Mouse (Mus musculus) liver, embryonic 13.5 days (tissue): ENCODE results near the gene Mycbp2. TPM values are rescaled to one million over a fixed set of nuclear protein-coding genes. Genes with fewer than 3 reads are reported as not detected.

Source experiments
- ATAC-seq: fragments of 200-750 bp; cut with Nextera tagmentation; 2 replicates; pipeline ENCODE4 v1.8.0; 2017; ENCODE audit warnings: low read depth, mild to moderate bottlenecking, moderate number of reproducible peaks, moderate library complexity
- DNase-seq: peaks from one replicate; pipeline ENCODE4 v3.0.0; 2022
- H3K27ac ChIP-seq: fragments of 300-500 bp; sonication (generic); 2 replicates; pipeline ENCODE4 v1.5.1; 2015; ENCODE audit warnings: moderate library complexity, mild to moderate bottlenecking, inconsistent platforms
- H3K27me3 ChIP-seq: fragments of 300-500 bp; sonication (generic); 2 replicates; pipeline ENCODE4 v1.6.1; 2015; ENCODE audit warnings: mild to moderate bottlenecking, inconsistent platforms
- H3K36me3 ChIP-seq: fragments of 300-500 bp; sonication (generic); 2 replicates; pipeline ENCODE4 v1.6.1; 2015; ENCODE audit warnings: mild to moderate bottlenecking, inconsistent platforms
- H3K4me1 ChIP-seq: fragments of 300-500 bp; sonication (generic); replicated peaks from 2 replicates; pipeline ENCODE4 v1.6.1; 2015; ENCODE audit warnings: inconsistent platforms
- H3K4me2 ChIP-seq: fragments of 300-500 bp; sonication (generic); 2 replicates; pipeline ENCODE4 v1.6.1; 2015; ENCODE audit warnings: inconsistent platforms, mild to moderate bottlenecking, moderate library complexity
- H3K4me3 ChIP-seq: fragments of 300-500 bp; sonication (generic); replicated peaks from 2 replicates; pipeline ENCODE4 v1.5.1; 2015; ENCODE audit warnings: mild to moderate bottlenecking, inconsistent platforms
- H3K9ac ChIP-seq: fragments of 300-500 bp; sonication (generic); 2 replicates; pipeline ENCODE4 v1.6.1; 2015; ENCODE audit warnings: mild to moderate bottlenecking, inconsistent platforms
- H3K9me3 ChIP-seq: fragments of 300-500 bp; sonication (generic); replicated peaks from 2 replicates; pipeline ENCODE4 v1.6.1; 2016; ENCODE audit warnings: inconsistent platforms
- WGBS: fragments of 180-500 bp; shearing (Covaris S2); methylation state at CpG from one replicate; pipeline ENCODE4 v1.1.7; 2015; ENCODE audit not compliant: insufficient replicate concordance; 5-methylcytosine and 5-hydroxymethylcytosine counted together
- polyA plus RNA-seq: library from polyadenylated mRNA; unstranded; fragments of >200 nt; fragmentation: Nextera tagmentation; extraction: Ambion mirVana; gene quantifications from 2 replicates; pipeline ENCODE4 v1.2.1, GENCODE M21; 2015

Mycbp2 gene
- polyA plus RNA-seq, result 7.0 and 7.3 TPM in 2 replicates

DNA sequence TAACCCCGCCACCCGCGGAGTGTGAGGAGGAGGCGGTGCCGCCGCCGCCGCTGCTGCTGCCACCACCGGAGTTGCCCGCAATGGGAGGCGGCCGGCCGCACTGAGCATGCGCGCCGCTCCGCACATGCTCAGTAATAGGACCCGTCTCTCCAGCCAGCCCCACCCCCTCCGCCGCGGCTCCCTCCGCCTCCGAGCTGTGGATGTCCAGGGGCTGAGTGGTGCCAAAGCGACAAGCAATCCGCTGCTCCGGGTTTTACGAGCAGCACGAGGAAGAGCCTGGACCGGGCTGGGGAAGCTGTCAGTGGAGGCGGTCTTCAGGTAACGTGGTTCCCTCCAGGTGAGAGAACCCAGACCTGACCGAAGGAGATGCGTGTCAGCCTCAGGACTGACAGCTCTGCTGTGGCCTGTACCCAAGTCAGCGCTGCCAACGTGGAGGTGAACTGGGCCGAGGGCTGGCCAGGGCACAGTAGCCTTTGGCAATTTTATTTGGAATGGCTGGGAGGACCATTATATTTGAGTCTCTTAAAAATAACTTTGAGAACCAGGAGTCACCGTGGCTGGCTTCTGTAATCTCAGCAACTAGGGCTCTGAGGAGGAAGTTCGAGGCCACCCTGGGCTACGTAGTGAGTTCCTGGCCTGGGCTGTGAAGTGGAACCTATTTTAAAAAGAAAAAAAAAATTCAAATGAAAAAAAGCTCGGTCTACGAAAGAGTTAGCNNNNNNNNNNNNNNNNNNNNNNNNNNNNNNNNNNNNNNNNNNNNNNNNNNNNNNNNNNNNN, at the start of gene Mycbp2:
Gene Mycbp2, minus strand, starts transcription at position 86 of the 777 bp plus-strand sequence.
- ATAC-seq (peak; percentile 94), DNase-seq (peak; percentile 96)
- Histone ChIP-seq H3K4me1 (peaks cover 69% of the 10 kb centered on the region), H3K9ac (peak within 1 kb of the TSS; percentile 83), H3K27me3 (no peaks in the 10 kb centered on the region), H3K9me3 (no peaks in the 10 kb centered on the region), H3K27ac (peak within 1 kb of the TSS; percentile 93), H3K36me3 (no peaks in the 10 kb centered on the region), H3K4me2 (peak within 1 kb of the TSS; percentile 83), H3K4me3 (peak within 1 kb of the TSS; percentile 77)
- 1% methylated on average over 40 of the region's 41 CpGs for WGBS

DNA sequence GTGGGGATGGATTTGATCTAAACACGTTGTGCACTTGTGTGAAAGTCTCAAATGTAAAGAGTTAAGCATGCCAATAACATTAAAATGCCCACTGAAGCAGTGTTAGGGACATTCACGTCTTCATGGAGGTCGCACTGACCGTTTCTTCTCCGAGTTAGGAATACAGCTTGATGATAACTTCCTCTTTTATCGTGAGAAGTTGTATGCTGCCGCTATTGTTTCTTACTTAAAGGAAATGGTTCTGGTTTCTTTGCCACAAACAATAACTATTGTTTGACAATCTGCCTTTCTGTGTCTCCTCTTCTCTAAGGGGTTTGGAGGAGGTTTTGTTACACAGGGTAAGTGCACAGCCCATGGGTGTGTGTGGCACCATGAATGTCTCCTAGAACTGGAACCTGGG, 45.8 kb upstream of the Mycbp2 start:
- H3K4me3 ChIP-seq, result no peak overlapping the region

DNA sequence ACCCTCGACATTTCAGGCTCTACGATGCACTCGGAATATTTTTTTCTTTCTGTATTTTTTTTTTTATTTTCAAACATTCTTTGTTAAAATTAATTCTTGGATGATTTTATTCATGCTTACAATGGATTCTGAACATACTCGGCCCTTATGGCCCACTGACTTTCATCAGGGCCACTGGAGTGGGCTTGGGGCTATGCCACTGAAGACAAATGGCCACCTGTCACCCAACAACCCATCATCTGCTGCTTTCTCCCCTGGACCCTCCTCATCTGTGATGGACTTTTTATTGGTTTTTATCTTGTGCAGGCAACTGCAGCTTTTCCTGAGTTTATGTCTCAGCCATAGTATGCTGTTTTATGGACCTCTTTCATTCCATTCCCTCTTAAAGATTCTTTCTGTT, 40.8 kb upstream of the Mycbp2 start:
- DNase-seq, result no peak
- Histone ChIP-seq H3K27me3 (no peaks in the 10 kb centered on the region), H3K9me3 (no peaks in the 10 kb centered on the region), H3K36me3 (no peaks in the 10 kb centered on the region), H3K4me2 (no peak overlapping the region), H3K9ac (no peak overlapping the region), H3K27ac (no peak overlapping the region), H3K4me1 (no peaks in the 10 kb centered on the region), H3K4me3 (no peak overlapping the region)
- 65% methylated on average over 4 of the region's 4 CpGs for WGBS
- no peak for ATAC-seq

More for the DNA sequence above, 45.8 kb upstream of the Mycbp2 start:
- H3K27me3 ChIP-seq, result no peaks in the 10 kb centered on the region
- no peak overlapping the region for H3K27ac ChIP-seq
- ATAC-seq (no peak), DNase-seq (no peak)
- H3K36me3 ChIP-seq, result no peaks in the 10 kb centered on the region
- WGBS, result 17% methylated on average over 7 of the region's 7 CpGs
- H3K9ac ChIP-seq, result no peak overlapping the region
- H3K9me3 ChIP-seq, result no peaks in the 10 kb centered on the region
- H3K4me1 ChIP-seq, result no peaks in the 10 kb centered on the region
- no peak overlapping the region for H3K4me2 ChIP-seq

DNA sequence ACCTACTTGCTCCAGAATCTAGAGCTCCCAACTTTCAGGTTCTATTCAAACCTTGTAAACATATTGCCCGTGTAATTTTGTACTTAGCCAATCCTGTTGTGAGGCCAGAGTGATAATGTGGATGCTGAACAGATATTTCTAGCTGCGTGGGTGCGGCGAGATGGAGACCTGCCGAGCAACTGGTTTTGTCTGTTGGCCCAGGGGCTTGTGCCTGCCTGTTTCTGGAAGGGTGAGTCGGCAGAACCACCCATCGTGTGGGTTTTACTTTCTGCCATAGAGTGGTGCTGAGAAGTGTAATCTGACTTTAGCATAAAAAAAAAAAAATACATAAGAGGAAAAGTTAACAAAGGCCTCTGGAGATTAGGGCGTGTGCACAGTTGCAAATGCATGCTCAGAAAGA, 40.3 kb upstream of the Mycbp2 start:
- H3K27ac ChIP-seq, result no peak overlapping the region
- no peaks in the 10 kb centered on the region for H3K9me3 ChIP-seq
- no peaks in the 10 kb centered on the region for H3K36me3 ChIP-seq
- H3K4me1 ChIP-seq, result no peaks in the 10 kb centered on the region
- no peak overlapping the region for H3K4me2 ChIP-seq
- H3K27me3 ChIP-seq, result no peaks in the 10 kb centered on the region
- ATAC-seq, result no peak
- no peak overlapping the region for H3K9ac ChIP-seq
- H3K4me3 ChIP-seq, result no peak overlapping the region
- no peak for DNase-seq
- 56% methylated on average over 8 of the region's 8 CpGs for WGBS

DNA sequence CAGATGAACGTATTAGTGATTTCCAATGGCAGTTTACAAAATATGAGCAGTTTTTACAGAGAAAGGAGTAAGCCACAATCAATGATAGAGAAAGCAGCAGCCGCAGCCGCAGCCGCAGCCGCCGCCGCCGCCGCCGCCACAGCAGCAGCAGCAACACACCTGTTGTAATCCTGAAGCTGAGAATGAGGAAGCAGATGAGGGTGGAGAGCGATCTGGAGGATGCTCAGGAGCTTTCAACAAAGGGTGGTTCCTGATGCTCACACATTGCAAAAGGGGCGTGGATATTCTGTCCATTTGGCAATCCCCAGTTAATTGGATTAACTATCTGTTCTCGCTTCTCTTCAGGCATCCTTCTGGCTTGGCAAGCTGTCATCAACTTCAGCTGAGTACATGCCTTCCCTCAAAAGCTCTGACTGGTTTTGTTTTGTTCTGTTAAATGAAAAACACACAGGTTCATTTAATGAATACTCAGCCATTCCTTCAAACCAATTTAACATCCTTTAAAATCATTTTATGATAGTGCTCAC, 38.5 kb upstream of the Mycbp2 start:
- Histone ChIP-seq H3K4me2 (no peak overlapping the region), H3K9me3 (no peaks in the 10 kb centered on the region), H3K4me3 (no peak overlapping the region), H3K27ac (no peak overlapping the region), H3K9ac (no peak overlapping the region), H3K4me1 (no peaks in the 10 kb centered on the region), H3K27me3 (no peaks in the 10 kb centered on the region), H3K36me3 (no peaks in the 10 kb centered on the region)
- no peak for DNase-seq
- 51% methylated on average over 13 of the region's 13 CpGs for WGBS
- ATAC-seq, result no peak

DNA sequence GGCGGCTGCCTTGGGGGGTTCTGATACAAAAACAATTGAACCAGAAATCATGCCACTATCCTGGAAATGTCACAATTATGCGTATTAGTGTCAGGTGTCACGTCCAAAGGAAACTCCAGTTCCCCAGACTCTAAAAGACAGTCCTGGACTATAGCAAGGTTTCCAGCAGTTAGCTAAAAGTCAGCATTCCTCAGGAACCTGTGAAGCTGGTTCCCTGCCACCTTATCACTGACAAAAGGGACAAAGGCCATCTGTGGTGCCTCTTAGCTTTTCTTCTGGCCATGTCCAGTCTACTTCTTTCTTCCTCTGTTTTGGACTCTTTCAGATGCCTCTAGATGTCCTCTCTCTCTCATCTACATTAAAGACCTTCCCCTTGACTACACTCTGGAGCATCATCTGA, 32.1 kb upstream of the Mycbp2 start:
- DNase-seq, result no peak
- 69% methylated on average over 3 of the region's 3 CpGs for WGBS
- Histone ChIP-seq H3K4me2 (no peak overlapping the region), H3K27ac (no peak overlapping the region), H3K4me1 (no peaks in the 10 kb centered on the region), H3K9me3 (no peaks in the 10 kb centered on the region), H3K27me3 (no peaks in the 10 kb centered on the region), H3K9ac (no peak overlapping the region), H3K4me3 (no peak overlapping the region), H3K36me3 (no peaks in the 10 kb centered on the region)
- no peak for ATAC-seq

DNA sequence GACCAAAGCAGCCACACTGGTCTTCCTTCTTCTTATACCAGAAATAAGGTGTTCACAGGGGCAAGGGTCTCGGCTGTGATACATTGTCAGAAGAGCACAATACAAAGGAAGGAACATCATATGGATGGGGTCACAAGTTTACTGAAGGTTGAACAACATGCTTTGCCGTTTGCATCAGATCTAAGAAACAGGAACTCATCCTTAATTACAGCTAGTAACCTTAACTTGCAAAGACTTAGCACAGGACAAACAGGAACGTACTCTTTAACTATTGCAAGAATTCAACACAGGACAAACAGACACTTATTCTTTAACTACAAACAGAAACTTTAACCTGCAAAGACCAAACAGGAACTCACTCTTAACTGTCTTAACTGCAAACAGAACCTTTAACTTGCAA, 30.2 kb upstream of the Mycbp2 start:
- ATAC-seq (no peak), DNase-seq (no peak)
- H3K27ac ChIP-seq, result no peak overlapping the region
- H3K9me3 ChIP-seq, result no peaks in the 10 kb centered on the region
- no peak overlapping the region for H3K4me2 ChIP-seq
- H3K4me3 ChIP-seq, result no peak overlapping the region
- WGBS, result 50% methylated on average over 3 of the region's 3 CpGs
- no peak overlapping the region for H3K9ac ChIP-seq
- H3K36me3 ChIP-seq, result no peaks in the 10 kb centered on the region
- no peaks in the 10 kb centered on the region for H3K4me1 ChIP-seq
- no peaks in the 10 kb centered on the region for H3K27me3 ChIP-seq

DNA sequence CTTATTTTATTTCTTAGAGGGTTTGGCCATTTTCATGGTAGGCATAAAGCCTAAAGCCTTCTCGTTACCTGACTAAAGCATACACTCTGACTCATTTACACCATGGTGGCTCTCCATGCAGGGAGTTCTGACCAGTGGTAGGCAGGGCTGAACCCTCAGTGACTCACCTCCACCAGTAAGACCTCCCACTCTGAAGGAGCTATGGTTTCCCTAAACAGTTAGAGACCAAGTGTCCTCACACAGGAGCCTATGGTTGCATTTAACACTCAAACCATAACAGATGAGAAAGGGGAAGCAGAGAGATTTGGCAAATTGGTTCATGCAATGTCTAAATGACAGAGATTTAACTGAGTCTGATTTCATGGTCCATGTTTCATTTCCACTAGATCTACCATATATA, 28.9 kb upstream of the Mycbp2 start:
- H3K4me1 ChIP-seq, result no peaks in the 10 kb centered on the region
- H3K27ac ChIP-seq, result no peak overlapping the region
- H3K36me3 ChIP-seq, result no peaks in the 10 kb centered on the region
- no peak overlapping the region for H3K4me3 ChIP-seq
- H3K9ac ChIP-seq, result no peak overlapping the region
- WGBS, result 83% methylated on average over 1 of the region's 1 CpGs
- ATAC-seq (no peak), DNase-seq (no peak)
- no peaks in the 10 kb centered on the region for H3K9me3 ChIP-seq
- no peak overlapping the region for H3K4me2 ChIP-seq
- H3K27me3 ChIP-seq, result no peaks in the 10 kb centered on the region

DNA sequence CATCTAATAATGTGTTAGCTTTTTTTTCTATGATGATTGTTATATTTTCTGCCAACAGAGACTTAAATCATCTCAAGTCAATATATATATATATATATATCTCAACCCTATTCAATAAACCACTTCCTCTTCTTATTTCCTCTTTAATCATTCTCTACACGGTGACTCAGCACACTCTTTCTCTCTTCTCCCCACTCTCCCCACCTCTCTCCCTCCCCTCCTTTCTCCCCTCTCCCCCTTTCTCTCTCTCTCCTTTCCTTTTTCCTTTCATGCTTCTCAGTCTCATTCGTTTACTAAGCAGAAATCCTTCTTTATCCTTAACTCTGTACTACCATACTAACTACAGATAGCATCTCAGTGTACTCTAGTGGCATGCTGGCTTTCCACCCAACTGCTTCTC, 16.6 kb upstream of the Mycbp2 start:
- Histone ChIP-seq H3K36me3 (no peaks in the 10 kb centered on the region), H3K4me3 (no peak overlapping the region), H3K27me3 (no peaks in the 10 kb centered on the region), H3K4me2 (no peak overlapping the region), H3K9me3 (no peaks in the 10 kb centered on the region), H3K4me1 (no peaks in the 10 kb centered on the region), H3K9ac (no peak overlapping the region), H3K27ac (no peak overlapping the region)
- DNase-seq (no peak), ATAC-seq (no peak)
- 13% methylated on average over 2 of the region's 2 CpGs for WGBS

DNA sequence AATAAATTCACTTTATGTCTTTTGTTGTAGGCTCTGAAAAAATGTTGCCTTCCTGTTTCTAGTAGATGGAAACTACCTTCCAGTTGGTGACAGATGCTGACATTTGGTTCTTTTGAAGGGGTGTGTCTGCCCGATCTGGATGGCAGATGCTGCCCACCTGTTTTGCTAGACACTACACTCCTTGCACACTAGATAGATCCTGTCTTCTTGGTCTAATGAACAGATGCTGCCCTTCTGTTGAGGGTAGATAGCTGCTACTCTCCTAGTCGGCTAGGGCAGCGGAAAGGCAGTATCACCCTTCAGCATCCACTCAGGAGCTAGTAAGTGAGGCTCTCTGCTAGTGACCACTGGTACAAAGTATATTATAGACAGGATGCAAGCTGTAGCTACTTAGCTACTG, 9.5 kb upstream of the Mycbp2 start:
- Histone ChIP-seq H3K27me3 (no peaks in the 10 kb centered on the region), H3K27ac (no peak overlapping the region), H3K4me2 (no peak overlapping the region), H3K36me3 (no peaks in the 10 kb centered on the region), H3K9me3 (no peaks in the 10 kb centered on the region), H3K4me3 (no peak overlapping the region), H3K4me1 (peaks cover 9% of the 10 kb centered on the region), H3K9ac (no peak overlapping the region)
- DNase-seq (no peak), ATAC-seq (no peak)
- 58% methylated on average over 3 of the region's 3 CpGs for WGBS

DNA sequence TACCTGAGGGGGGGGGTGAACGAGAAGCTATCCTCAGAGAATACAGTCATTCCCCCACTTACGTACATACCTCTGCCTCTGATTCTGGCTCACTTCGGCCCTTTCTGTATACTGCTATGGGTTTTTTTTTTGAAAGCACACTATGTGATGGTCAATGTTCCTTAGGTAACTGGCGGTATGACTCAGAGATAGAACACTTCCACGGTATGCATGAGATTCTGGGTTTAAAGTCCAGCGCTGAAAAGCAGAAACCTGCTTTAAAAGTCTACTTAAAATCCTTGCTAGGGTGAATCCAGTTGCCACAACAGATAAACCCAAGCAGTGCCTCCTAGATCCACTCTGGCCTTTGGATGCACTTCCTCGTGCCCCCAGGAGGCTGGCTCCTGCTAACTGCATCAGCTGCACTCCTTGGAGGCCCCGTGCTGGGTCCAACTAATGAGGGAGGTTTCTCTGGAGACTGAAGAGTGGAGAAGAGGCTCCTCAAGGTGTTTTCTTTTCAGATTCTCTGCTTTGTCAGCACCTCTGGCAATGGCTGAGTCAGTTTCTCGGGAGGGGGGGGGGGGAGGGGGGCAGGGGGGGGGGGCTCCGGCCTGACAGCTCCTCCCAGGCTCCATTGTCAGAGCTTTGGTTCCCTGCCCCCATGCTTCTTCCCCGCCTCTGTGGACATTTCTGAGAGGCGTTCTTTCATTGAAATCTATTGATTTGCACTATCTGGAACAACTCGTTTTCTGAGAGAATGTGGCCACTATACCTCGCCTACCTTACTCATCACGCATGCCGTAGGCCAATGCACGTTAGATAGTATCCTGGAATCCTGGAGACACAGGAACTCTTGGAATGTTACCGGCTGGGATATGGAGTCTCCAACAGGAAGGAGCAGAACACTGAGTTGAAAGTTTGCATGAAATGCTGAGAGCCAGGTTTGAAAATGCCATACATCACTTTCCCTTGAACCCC, 8.1 kb upstream of the Mycbp2 start:
- H3K36me3 ChIP-seq, result no peaks in the 10 kb centered on the region
- H3K27ac ChIP-seq, result no peak overlapping the region
- no peaks in the 10 kb centered on the region for H3K9me3 ChIP-seq
- no peak overlapping the region for H3K4me3 ChIP-seq
- DNase-seq (no peak), ATAC-seq (no peak)
- no peak overlapping the region for H3K9ac ChIP-seq
- H3K4me2 ChIP-seq, result no peak overlapping the region
- peaks cover 19% of the 10 kb centered on the region for H3K4me1 ChIP-seq
- 49% methylated on average over 17 of the region's 18 CpGs for WGBS
- no peaks in the 10 kb centered on the region for H3K27me3 ChIP-seq
